Mouse (Mus musculus) hindbrain, embryonic 14.5 days (tissue): ENCODE measurements at regions not wholly inside any gene's neighbourhood (a gene's known extent, or its start where the extent isn't known, plus 50 kb on each side); places are given as distances from the start of the nearest gene placed in this dataset.
"Not testable (repeated sequence)": the region's sequence is repeated elsewhere in the genome, so short reads cannot be mapped to it uniquely, and the experiment has no call there.

Experiments used
- ATAC-seq: fragments of 200-750 bp; cut with Nextera tagmentation; 2 replicates; pipeline ENCODE4 v1.8.0; 2017; ENCODE audit warnings: moderate number of reproducible peaks, mild to moderate bottlenecking, moderate TSS enrichment, moderate library complexity; ENCODE audit not compliant: low FRiP score
- DNase-seq: peaks from one replicate; pipeline ENCODE4 v3.0.0-alpha.2; 2015; ENCODE audit warnings: low spot score
- H3K27ac ChIP-seq: fragments of 300-500 bp; sonication (generic); 2 replicates; pipeline ENCODE4 v1.5.1; 2014; ENCODE audit warnings: mild to moderate bottlenecking, moderate library complexity
- H3K27me3 ChIP-seq: fragments of 300-500 bp; sonication (generic); 2 replicates; pipeline ENCODE4 v1.6.1; 2014; ENCODE audit warnings: mild to moderate bottlenecking, low read length, mixed read lengths; ENCODE audit not compliant: control insufficient read depth, insufficient read depth
- H3K36me3 ChIP-seq: fragments of 300-500 bp; sonication (generic); replicated peaks from 2 replicates; pipeline ENCODE4 v1.6.1; 2014; ENCODE audit not compliant: control insufficient read depth, insufficient read depth
- H3K4me1 ChIP-seq: fragments of 300-500 bp; sonication (generic); replicated peaks from 2 replicates; pipeline ENCODE4 v1.6.1; 2014; ENCODE audit warnings: antibody characterized with exemption, low read length, mixed read lengths; ENCODE audit not compliant: control insufficient read depth, insufficient read depth
- H3K4me2 ChIP-seq: fragments of 300-500 bp; sonication (generic); replicated peaks from 2 replicates; pipeline ENCODE4 v1.6.1; 2014; ENCODE audit warnings: mild to moderate bottlenecking, moderate library complexity
- H3K4me3 ChIP-seq: fragments of 300-500 bp; sonication (generic); replicated peaks from 2 replicates; pipeline ENCODE4 v1.5.1; 2014; ENCODE audit warnings: mild to moderate bottlenecking, low read length
- H3K9ac ChIP-seq: fragments of 300-500 bp; sonication (generic); 2 replicates; pipeline ENCODE4 v1.6.1; 2014
- H3K9me3 ChIP-seq: fragments of 300-500 bp; sonication (generic); 2 replicates; pipeline ENCODE4 v1.6.1; 2016; ENCODE audit warnings: low read length; ENCODE audit not compliant: control insufficient read depth
- WGBS: fragments of 180-500 bp; shearing (Covaris S2); extraction: QIAGEN DNeasy Blood & Tissue Kit; methylation state at CpG from one replicate; pipeline ENCODE4 v1.1.7; 2014; 5-methylcytosine and 5-hydroxymethylcytosine counted together

DNA sequence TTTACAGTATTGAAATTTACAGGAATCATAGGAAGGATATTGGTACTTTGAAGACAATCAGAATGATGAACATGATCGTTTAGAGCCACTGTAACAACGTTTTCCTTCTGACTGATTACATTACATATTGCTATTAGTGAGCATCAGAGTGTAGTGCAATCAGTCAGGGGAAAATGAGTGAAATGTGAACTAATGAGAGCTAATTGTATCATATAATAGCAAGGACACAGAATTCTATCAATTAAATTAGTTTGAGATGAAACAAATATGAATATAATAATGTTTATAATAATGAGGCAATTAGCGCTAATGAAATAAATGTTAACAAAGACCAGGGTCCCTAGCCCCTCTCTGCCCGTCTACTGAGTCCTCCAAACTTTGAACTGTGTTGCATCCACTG is 169.7 kb downstream of the Brms1l start:
- no peak overlapping the region for H3K9ac ChIP-seq
- 60% methylated on average over 4 of the region's 4 CpGs for WGBS
- H3K4me3 ChIP-seq, result no peak overlapping the region
- H3K9me3 ChIP-seq, result no peaks in the 10 kb centered on the region
- ATAC-seq (no peak), DNase-seq (no peak)
- no peaks in the 10 kb centered on the region for H3K27me3 ChIP-seq
- H3K27ac ChIP-seq, result no peak overlapping the region
- H3K36me3 ChIP-seq, result no peaks in the 10 kb centered on the region
- H3K4me2 ChIP-seq, result no peak overlapping the region
- H3K4me1 ChIP-seq, result peaks cover 13% of the 10 kb centered on the region; the same call in 1 of the 2 replicates

DNA sequence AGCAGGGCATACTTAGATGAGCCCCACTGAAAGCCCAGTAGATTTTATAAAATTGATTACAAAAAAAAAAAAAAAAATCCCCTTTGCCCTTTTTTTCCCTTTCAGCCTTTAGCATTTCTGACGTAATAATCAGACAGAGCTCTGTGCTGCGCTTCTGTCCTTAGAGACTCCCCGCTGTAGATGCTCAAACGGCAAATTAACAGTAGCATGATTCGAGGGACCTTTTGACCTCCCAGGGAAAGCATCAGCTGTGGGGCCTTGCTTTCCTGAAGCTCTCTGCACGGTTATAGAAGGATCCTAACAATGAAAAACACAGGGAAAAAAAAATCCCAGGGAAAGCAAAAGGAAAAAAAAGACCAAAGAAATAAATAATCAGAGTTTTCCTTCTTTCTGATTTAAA is 169.2 kb downstream of the Brms1l start:
- Histone ChIP-seq H3K27ac (no peak overlapping the region), H3K9ac (no peak overlapping the region; the same call in 1 of the 2 replicates), H3K4me1 (peaks cover 13% of the 10 kb centered on the region; the same call in 1 of the 2 replicates), H3K4me3 (no peak overlapping the region), H3K36me3 (no peaks in the 10 kb centered on the region), H3K27me3 (no peaks in the 10 kb centered on the region), H3K4me2 (no peak overlapping the region), H3K9me3 (no peaks in the 10 kb centered on the region)
- ATAC-seq, result no peak
- no peak for DNase-seq
- WGBS, result 14% methylated on average over 6 of the region's 6 CpGs

DNA sequence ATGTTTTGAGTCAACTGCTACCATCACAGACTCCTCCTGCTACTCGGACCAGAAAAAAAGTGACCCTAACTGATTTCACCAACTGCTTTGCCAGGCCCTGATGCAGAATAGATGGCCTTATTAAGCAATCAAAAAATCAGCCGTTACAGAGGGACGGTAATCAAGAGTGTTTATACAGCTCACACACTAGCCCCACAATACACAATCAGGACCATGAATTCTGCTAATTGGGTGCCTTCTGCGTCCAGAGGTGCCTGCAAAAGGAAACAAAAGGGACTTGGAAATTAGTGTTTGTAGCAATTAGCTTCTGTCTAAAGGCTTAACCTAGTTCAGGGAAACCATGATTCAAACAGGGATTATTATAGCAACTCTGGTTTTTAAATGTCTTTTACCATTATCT is 168.4 kb downstream of the Brms1l start:
- ATAC-seq (peak; percentile 37; the same call in 1 of the 2 replicates), DNase-seq (no peak)
- H3K27ac ChIP-seq, result 0 out of 2 replicates have a peak overlapping the region, but pooled peaks have one; percentile 29

DNA sequence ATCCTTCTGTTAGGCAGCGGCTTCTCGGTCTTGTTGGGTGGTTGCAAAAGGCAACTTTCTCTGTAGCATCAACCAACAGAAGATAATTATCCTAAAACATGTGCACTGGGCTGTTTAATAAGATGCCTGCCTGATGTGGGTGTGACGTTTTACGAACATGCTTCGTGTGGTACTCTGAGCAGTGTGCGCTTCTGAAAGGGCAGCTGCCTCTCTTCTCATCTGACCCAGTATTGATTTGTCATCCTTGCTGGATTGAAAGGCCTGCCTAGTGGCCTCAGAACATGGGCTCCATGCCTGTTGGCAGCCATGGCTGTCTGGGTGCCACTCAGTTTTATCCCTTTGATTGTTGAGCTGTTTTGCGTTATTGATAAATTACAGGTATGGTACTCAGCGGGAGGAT is 167.4 kb downstream of the Brms1l start:
- Histone ChIP-seq H3K4me3 (no peak overlapping the region), H3K36me3 (no peaks in the 10 kb centered on the region), H3K27ac (no peak overlapping the region), H3K4me1 (peaks cover 13% of the 10 kb centered on the region; the same call in 1 of the 2 replicates), H3K9ac (no peak overlapping the region), H3K4me2 (no peak overlapping the region), H3K9me3 (no peaks in the 10 kb centered on the region), H3K27me3 (no peaks in the 10 kb centered on the region)
- 61% methylated on average over 8 of the region's 8 CpGs for WGBS
- DNase-seq (no peak), ATAC-seq (peak; percentile 21; the same call in 1 of the 2 replicates)

More for the DNA sequence above, 168.4 kb downstream of the Brms1l start:
- H3K4me1 ChIP-seq, result peaks cover 13% of the 10 kb centered on the region; the same call in 1 of the 2 replicates
- WGBS, result 11% methylated on average over 4 of the region's 4 CpGs
- no peak overlapping the region for H3K9ac ChIP-seq
- H3K9me3 ChIP-seq, result no peaks in the 10 kb centered on the region
- no peaks in the 10 kb centered on the region for H3K36me3 ChIP-seq
- no peaks in the 10 kb centered on the region for H3K27me3 ChIP-seq
- no peak overlapping the region for H3K4me2 ChIP-seq
- H3K4me3 ChIP-seq, result no peak overlapping the region

DNA sequence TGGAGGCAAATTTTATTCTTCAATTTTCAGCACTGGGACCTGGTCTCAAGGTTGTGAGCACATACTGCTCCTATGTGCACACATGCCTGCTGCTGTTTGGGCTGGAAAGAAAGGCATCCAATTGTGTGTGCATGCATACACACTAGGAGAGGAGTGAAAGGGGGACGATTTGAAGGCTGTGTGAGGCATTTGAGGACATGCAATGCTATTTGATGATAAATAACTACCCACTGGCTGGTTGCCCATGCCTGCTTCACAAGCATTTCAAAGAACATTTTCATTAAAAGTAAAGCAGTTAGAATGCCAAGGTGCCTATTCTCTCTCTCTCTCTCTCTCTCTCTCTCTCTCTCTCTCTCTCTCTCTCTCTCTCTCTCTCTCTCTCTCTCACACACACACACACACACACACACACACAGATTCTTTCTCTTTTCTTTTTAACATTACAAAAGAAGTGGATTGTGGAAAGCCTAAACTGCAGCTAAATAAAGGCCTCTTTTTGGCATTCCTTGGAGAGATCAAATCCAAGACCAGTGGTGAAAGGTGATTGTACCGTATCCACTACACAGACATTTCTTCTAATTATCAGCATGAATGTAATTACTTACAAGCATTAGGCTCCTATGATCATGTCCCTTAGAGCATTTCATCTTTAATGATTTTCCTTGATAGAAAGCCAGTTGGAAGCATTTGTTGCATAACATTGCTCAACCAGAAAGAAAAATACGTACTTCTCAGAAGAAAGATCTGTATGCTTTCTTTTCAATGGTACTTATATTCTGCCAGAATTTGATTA is 160.7 kb downstream of the Brms1l start:
- Histone ChIP-seq H3K9ac (no peak overlapping the region), H3K9me3 (no peaks in the 10 kb centered on the region), H3K27ac (no peak overlapping the region), H3K27me3 (no peaks in the 10 kb centered on the region), H3K4me3 (no peak overlapping the region), H3K36me3 (no peaks in the 10 kb centered on the region), H3K4me1 (0 out of 2 replicates have a peak, but pooled peaks cover 5% of the 10 kb centered on the region), H3K4me2 (no peak overlapping the region)
- WGBS, result 42% methylated on average over 3 of the region's 3 CpGs
- DNase-seq, result no peak
- ATAC-seq, result no peak

DNA sequence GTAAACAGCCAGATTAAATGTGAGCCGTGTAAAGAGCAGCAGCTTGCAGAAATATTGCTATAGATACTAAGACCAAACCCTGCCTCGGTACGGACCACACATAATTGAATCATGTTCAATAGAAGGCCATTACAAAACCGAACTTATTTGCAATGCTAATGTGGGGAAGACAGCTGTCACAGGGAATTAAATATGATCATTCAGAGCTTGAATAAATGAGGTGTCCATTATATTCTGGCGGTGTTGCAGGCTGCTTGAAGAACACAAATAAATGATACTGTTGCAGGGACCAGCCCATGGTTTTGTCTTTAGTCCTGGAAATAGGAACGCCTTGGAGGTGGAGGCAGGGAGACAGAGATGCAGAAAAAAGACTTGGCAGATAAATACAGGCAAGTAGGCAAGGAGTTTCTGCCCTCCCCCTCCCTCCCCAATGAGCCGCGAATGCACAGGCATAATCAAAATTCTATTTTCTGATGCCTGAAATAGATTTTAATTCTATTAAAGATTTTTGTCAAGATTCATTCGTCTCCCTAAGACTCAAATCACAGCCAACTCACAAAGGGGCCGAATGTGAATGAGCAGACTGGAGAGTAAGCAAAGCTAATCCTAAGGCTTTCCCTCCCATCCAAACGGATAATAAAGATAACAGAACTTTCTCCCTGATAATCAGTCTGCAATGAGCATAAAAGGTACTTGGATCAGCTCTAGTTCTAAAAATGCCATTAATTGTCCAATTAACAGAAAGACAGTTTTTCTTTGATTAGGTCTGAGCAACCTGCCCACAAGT is 147.6 kb downstream of the Brms1l start:
- Histone ChIP-seq H3K27me3 (no peaks in the 10 kb centered on the region), H3K9ac (0 out of 2 replicates have a peak overlapping the region, but pooled peaks have one; percentile 6), H3K4me3 (no peak overlapping the region), H3K4me1 (peaks cover 16% of the 10 kb centered on the region), H3K4me2 (peak overlapping the region; percentile 38), H3K9me3 (no peaks in the 10 kb centered on the region), H3K27ac (peak overlapping the region; percentile 16), H3K36me3 (no peaks in the 10 kb centered on the region)
- WGBS, result 14% methylated on average over 11 of the region's 11 CpGs
- peak; percentile 68; the same call in 1 of the 2 replicates for ATAC-seq
- DNase-seq, result peak; percentile 60

DNA sequence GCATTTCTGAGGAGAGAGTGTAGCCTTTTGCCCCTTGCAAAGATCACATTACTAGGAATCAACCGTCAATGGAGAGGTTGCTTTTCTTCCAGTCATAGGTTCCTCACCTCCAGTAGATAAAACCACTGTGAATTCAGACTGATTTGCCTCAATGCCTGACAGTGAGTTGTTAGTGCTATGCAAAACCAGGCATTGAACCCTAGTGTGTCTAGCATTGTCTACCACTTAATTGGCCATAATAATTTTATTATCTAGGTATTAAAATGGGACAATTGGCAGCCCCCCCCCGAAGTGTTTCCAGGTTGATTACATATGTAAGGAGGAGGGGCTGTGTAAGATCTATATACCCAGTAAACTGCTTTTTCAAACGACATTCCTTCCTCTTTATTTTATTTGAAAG is 147.0 kb downstream of the Brms1l start:
- DNase-seq, result no peak
- Histone ChIP-seq H3K27ac (peak overlapping the region; percentile 16; the same call in 1 of the 2 replicates), H3K9ac (no peak overlapping the region), H3K4me1 (peaks cover 16% of the 10 kb centered on the region), H3K4me2 (peak overlapping the region; percentile 38), H3K36me3 (no peaks in the 10 kb centered on the region), H3K4me3 (no peak overlapping the region), H3K27me3 (no peaks in the 10 kb centered on the region), H3K9me3 (no peaks in the 10 kb centered on the region)
- ATAC-seq, result no peak; the same call in 1 of the 2 replicates
- WGBS, result 19% methylated on average over 3 of the region's 3 CpGs

DNA sequence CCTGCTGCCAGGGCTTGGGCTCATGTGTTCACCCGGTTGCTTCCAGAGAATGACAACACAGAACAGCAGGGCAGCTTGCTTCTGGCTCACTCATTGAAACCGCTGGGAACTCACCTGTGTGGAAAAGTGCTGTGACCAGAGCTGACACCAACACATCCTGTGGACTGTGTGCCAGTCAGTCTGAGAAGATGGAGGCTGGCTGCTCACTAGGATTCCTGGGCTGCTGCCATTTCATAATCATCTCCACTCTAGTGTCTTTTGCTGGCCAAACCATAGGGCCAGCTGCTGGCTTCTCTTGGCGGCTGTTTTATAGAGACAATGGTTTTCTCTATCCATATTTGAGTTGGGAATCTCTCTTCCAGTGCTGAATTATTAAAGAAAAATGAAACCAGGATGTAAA is 138.1 kb downstream of the Brms1l start:
- H3K27me3 ChIP-seq, result no peaks in the 10 kb centered on the region
- H3K4me2 ChIP-seq, result no peak overlapping the region
- no peak overlapping the region for H3K4me3 ChIP-seq
- WGBS, result 82% methylated on average over 3 of the region's 3 CpGs
- no peaks in the 10 kb centered on the region for H3K9me3 ChIP-seq
- DNase-seq (no peak), ATAC-seq (no peak)
- no peak overlapping the region for H3K9ac ChIP-seq
- H3K27ac ChIP-seq, result no peak overlapping the region
- no peaks in the 10 kb centered on the region for H3K4me1 ChIP-seq
- no peaks in the 10 kb centered on the region for H3K36me3 ChIP-seq

DNA sequence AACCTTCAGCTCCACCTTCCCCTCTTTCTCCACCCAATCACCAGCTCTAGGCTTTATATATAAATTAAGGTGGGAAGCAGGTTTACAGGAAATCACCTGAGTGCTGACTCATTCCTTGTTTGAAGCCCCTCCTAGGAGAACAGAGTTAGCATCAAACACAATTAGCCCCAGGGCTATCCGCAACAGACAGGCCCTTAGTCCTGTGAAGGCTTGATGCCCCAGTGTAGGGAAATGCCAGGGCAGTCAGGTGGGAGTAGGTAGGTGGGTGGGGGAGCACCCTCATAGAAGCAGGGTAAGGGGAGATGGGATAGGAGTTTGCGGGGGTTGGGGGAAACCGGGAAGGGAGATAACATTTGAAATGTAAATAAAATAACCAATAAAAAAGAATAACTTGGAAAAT is 123.2 kb downstream of the Brms1l start:
- H3K27me3 ChIP-seq, H3K9ac ChIP-seq, H3K27ac ChIP-seq, H3K4me2 ChIP-seq, H3K4me1 ChIP-seq, H3K4me3 ChIP-seq, DNase-seq, ATAC-seq, H3K9me3 ChIP-seq, H3K36me3 ChIP-seq: not testable (repeated sequence)
- WGBS, result 93% methylated on average over 3 of the region's 3 CpGs
